Mouse (Mus musculus): Measurements from ENCODE around the gene Phc2. TPM values are rescaled to one million over a fixed set of nuclear protein-coding genes. Genes with fewer than 3 reads are reported as not detected.
"Not testable (repeated sequence)": the region's sequence is repeated elsewhere in the genome, so short reads cannot be mapped to it uniquely, and the experiment has no call there.

Gene Phc2
- polyA plus RNA-seq, 1 experiment from 2014 or later = 35.8 TPM

- no peaks in the 10 kb centered on the region for H3K36me3 ChIP-seq
- H3K4me3 ChIP-seq = no peak overlapping the region
- no peak for ATAC-seq (ENCODE audit: low FRiP score)
- 0 out of 2 replicates have a peak, but pooled peaks cover 1% of the 10 kb centered on the region for H3K27me3 ChIP-seq
- WGBS = 59% methylated on average over 3 of the region's 3 CpGs
- no peak overlapping the region for H3K4me2 ChIP-seq
- H3K27ac ChIP-seq = no peak overlapping the region
- peaks cover 39% of the 10 kb centered on the region for H3K4me1 ChIP-seq (replicated peaks)
- H3K9ac ChIP-seq = no peak overlapping the region
- no peaks in the 10 kb centered on the region for H3K9me3 ChIP-seq
These were observed 3.0 kb upstream of the Phc2 start for GRCm38 (mm10) chr4:128651530-128651929.

- H3K36me3 ChIP-seq = no peaks in the 10 kb centered on the region
- no peak for ATAC-seq (ENCODE audit: low FRiP score)
- H3K27me3 ChIP-seq = 0 out of 2 replicates have a peak, but pooled peaks cover 4% of the 10 kb centered on the region
- H3K4me3 ChIP-seq = no peak overlapping the region
- H3K27ac ChIP-seq = peak overlapping the region; percentile 71
- H3K9ac ChIP-seq = no peak overlapping the region
- peaks cover 49% of the 10 kb centered on the region for H3K4me1 ChIP-seq (replicated peaks)
- WGBS = 38% methylated on average over 5 of the region's 5 CpGs
- no peaks in the 10 kb centered on the region for H3K9me3 ChIP-seq
- no peak overlapping the region for H3K4me2 ChIP-seq
These were observed 1.8 kb upstream of the Phc2 start for GRCm38 (mm10) chr4:128652584-128653298.

GRCm38 (mm10) chr4:128655446-128655845 lies 944 bp downstream of the Phc2 start:
- Histone ChIP-seq H3K9ac (peak overlapping the region; percentile 90), H3K4me3 (peak overlapping the region; percentile 75), H3K36me3 (no peaks in the 10 kb centered on the region; the same call in 1 of the 2 replicates), H3K4me1 (replicated peaks) (peaks cover 63% of the 10 kb centered on the region), H3K4me2 (peak overlapping the region; percentile 80), H3K27me3 (0 out of 2 replicates have a peak, but pooled peaks cover 5% of the 10 kb centered on the region), H3K9me3 (no peaks in the 10 kb centered on the region), H3K27ac (peak overlapping the region; percentile 95)
- 5% methylated on average over 12 of the region's 12 CpGs for whole genome bisulfite sequencing
- no peak for ATAC-seq (ENCODE audit: low FRiP score)

- 0 out of 2 replicates have a peak, but pooled peaks cover 5% of the 10 kb centered on the region for H3K27me3 ChIP-seq
- no peak overlapping the region for H3K4me2 ChIP-seq
- ATAC-seq (ENCODE audit: low FRiP score) = no peak
- peaks cover 39% of the 10 kb centered on the region for H3K4me1 ChIP-seq (replicated peaks)
- no peak overlapping the region for H3K27ac ChIP-seq
- 86% methylated on average over 8 of the region's 8 CpGs for WGBS
- no peaks in the 10 kb centered on the region for H3K9me3 ChIP-seq
- H3K4me3 ChIP-seq = no peak overlapping the region
- H3K9ac ChIP-seq = no peak overlapping the region
- H3K36me3 ChIP-seq = no peaks in the 10 kb centered on the region; the same call in 1 of the 2 replicates
These were observed 5.7 kb downstream of the Phc2 start for GRCm38 (mm10) chr4:128660196-128660595.

- 0 out of 2 replicates have a peak, but pooled peaks cover 5% of the 10 kb centered on the region for H3K27me3 ChIP-seq
- H3K9ac ChIP-seq = no peak overlapping the region
- H3K4me2 ChIP-seq = no peak overlapping the region
- no peak for ATAC-seq (ENCODE audit: low FRiP score)
- H3K27ac ChIP-seq = no peak overlapping the region
- WGBS = 83% methylated on average over 8 of the region's 8 CpGs
- peaks cover 30% of the 10 kb centered on the region for H3K4me1 ChIP-seq (replicated peaks)
- no peaks in the 10 kb centered on the region; the same call in 1 of the 2 replicates for H3K36me3 ChIP-seq
- no peak overlapping the region for H3K4me3 ChIP-seq
- H3K9me3 ChIP-seq = no peaks in the 10 kb centered on the region
These were observed 6.6 kb downstream of the Phc2 start for GRCm38 (mm10) chr4:128661063-128661462.

GRCm38 (mm10) chr4:128664002-128664401 lies 9.5 kb downstream of the Phc2 start:
- 70% methylated on average over 3 of the region's 3 CpGs for WGBS
- H3K27ac ChIP-seq = no peak overlapping the region
- H3K9ac ChIP-seq = no peak overlapping the region
- H3K4me3 ChIP-seq = no peak overlapping the region
- H3K4me2 ChIP-seq = no peak overlapping the region
- H3K4me1 ChIP-seq (replicated peaks) = peaks cover 15% of the 10 kb centered on the region
- no peaks in the 10 kb centered on the region for H3K36me3 ChIP-seq
- no peak for ATAC-seq (ENCODE audit: low FRiP score)
- no peaks in the 10 kb centered on the region for H3K9me3 ChIP-seq
- no peaks in the 10 kb centered on the region for H3K27me3 ChIP-seq

GRCm38 (mm10) chr4:128666362-128666761 lies 11.9 kb downstream of the Phc2 start:
- not testable (repeated sequence) for H3K4me3 ChIP-seq; H3K27me3 ChIP-seq; H3K9ac ChIP-seq; H3K4me2 ChIP-seq; H3K27ac ChIP-seq; H3K9me3 ChIP-seq; H3K36me3 ChIP-seq; ATAC-seq (ENCODE audit: low FRiP score)
- WGBS = 75% methylated on average over 7 of the region's 7 CpGs
- H3K4me1 ChIP-seq (replicated peaks) = peaks cover 17% of the 10 kb centered on the region

GRCm38 (mm10) chr4:128667195-128667594 lies 12.7 kb downstream of the Phc2 start:
- not testable (repeated sequence) for H3K27ac ChIP-seq; H3K27me3 ChIP-seq; H3K9me3 ChIP-seq; H3K36me3 ChIP-seq; H3K9ac ChIP-seq; H3K4me3 ChIP-seq; ATAC-seq (ENCODE audit: low FRiP score); H3K4me2 ChIP-seq
- peaks cover 25% of the 10 kb centered on the region for H3K4me1 ChIP-seq (replicated peaks)
- 75% methylated on average over 4 of the region's 4 CpGs for WGBS

- ATAC-seq (ENCODE audit: low FRiP score) = no peak
- Histone ChIP-seq H3K27ac (no peak overlapping the region), H3K27me3 (no peaks in the 10 kb centered on the region), H3K36me3 (no peaks in the 10 kb centered on the region), H3K9ac (no peak overlapping the region), H3K9me3 (no peaks in the 10 kb centered on the region), H3K4me1 (replicated peaks) (peaks cover 31% of the 10 kb centered on the region), H3K4me3 (no peak overlapping the region), H3K4me2 (no peak overlapping the region)
- WGBS = 86% methylated on average over 6 of the region's 6 CpGs
These were observed 14.7 kb downstream of the Phc2 start for GRCm38 (mm10) chr4:128669229-128669628.

- Histone ChIP-seq H3K36me3 (no peaks in the 10 kb centered on the region), H3K27me3 (no peaks in the 10 kb centered on the region), H3K9me3 (no peaks in the 10 kb centered on the region), H3K27ac (peak overlapping the region; percentile 80), H3K9ac (no peak overlapping the region), H3K4me2 (peak overlapping the region; percentile 17; the same call in 1 of the 2 replicates), H3K4me3 (no peak overlapping the region), H3K4me1 (replicated peaks) (peaks cover 31% of the 10 kb centered on the region)
- 29% methylated on average over 11 of the region's 11 CpGs for WGBS
- no peak for ATAC-seq (ENCODE audit: low FRiP score)
These were observed 16.2 kb downstream of the Phc2 start for GRCm38 (mm10) chr4:128670566-128671191.

GRCm38 (mm10) chr4:128672494-128672893 lies 18.0 kb downstream of the Phc2 start:
- Histone ChIP-seq H3K4me3 (no peak overlapping the region), H3K4me2 (no peak overlapping the region), H3K27me3 (no peaks in the 10 kb centered on the region), H3K9me3 (no peaks in the 10 kb centered on the region), H3K4me1 (replicated peaks) (peaks cover 27% of the 10 kb centered on the region), H3K9ac (no peak overlapping the region), H3K36me3 (no peaks in the 10 kb centered on the region), H3K27ac (peak overlapping the region; percentile 72)
- 63% methylated on average over 4 of the region's 4 CpGs for WGBS
- ATAC-seq (ENCODE audit: low FRiP score) = 0 out of 2 replicates have a peak, but pooled peaks have one; percentile 57

GRCm38 (mm10) chr4:128678564-128679217 lies 24.2 kb downstream of the Phc2 start:
- Histone ChIP-seq H3K27me3 (no peaks in the 10 kb centered on the region), H3K27ac (peak overlapping the region; percentile 91), H3K4me3 (peak overlapping the region; percentile 22), H3K9me3 (no peaks in the 10 kb centered on the region), H3K9ac (peak overlapping the region; percentile 62), H3K4me1 (replicated peaks) (peaks cover 43% of the 10 kb centered on the region), H3K36me3 (no peaks in the 10 kb centered on the region), H3K4me2 (peak overlapping the region; percentile 49)
- 27% methylated on average over 13 of the region's 13 CpGs for WGBS
- ATAC-seq (ENCODE audit: low FRiP score) = peak; percentile 83
